Mouse (Mus musculus) kidney, adult 9 months (tissue): ENCODE measurements around the gene Gucy2g.

Experiments used
- DNase-seq: peaks from one replicate; pipeline ENCODE4 v3.0.0; 2022

The Gucy2g gene

DNA sequence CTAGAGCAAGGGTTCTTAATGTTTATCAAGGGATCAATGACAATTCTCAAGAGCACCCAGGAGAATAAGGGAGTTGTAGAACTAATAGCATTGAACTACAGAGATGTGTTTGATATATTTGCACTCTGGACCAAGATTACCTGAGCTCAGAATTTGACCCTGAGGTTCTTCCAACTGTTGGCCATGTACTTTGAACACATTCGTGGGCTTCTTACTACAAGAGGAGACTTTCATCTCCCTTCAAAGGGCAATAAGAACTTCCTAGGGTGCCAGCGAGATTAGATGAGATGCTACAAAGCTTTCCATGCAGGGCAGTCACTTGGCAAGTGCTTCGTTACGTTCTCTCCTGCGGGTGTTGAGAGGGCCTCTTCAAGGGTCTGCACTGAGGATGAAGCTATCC is 6.5 kb upstream of the Gucy2g start:
- no peak for DNase-seq

DNA sequence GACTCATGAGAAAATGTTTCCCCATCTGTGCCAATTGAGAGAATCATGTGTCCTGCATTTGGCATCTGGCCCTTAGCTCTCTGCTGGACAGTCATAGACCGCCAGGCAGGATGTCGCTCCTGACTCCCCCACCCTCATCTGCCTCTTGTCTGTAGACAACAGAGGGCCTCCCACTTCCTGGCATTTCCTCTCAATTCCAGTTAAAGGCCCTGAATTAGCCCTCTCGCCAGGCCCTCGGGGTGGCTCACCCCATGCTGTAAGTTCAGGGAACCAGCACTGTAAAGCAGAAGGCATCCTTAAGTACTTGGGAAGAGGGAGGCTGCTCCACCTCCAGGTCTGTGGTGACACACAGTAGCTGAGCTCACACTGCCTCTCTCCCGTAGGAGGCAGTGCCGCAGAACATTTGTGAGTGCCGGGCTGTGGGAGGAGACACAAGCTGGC is 3.8 kb upstream of the Gucy2g start:
- peak; percentile 73 for DNase-seq

DNA sequence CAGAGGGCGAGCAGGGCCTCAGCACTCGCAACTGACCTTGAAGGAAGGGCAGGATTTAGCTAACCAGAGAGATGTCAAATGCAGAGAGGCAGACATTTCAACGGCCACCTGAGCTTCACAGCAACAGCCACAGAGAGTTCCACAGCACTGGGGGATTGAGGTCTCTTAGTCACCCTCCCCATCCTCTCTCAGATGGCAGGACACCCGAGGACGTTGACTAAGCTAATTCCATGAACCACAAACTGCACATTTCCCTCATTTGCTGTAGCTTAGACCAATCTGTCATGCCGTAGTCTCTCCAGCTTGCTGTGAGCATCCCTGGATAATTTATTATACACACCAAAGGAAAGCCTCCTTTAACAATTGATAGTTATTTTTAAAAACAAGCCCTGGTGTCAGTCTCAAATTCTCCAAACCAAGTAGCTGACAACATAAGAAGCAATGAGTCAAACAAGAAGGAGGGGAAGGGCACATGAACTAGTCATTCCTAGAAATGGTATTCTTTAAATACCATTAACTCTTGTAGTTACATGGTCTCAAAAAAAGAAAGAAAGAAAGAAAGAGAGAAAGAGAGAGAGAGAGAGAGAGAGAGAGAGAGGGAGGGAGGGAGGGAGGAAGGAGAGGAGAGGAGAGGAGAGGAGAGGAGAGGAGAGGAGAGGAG is 1.1 kb downstream of the Gucy2g start:
- no peak for DNase-seq

GRCm38 (mm10) chr19:55236564-55236963 is 4.5 kb downstream of the Gucy2g start:
- DNase-seq = no peak

GRCm38 (mm10) chr19:55236026-55236425 is 5.0 kb downstream of the Gucy2g start:
- peak; percentile 75 for DNase-seq

DNA sequence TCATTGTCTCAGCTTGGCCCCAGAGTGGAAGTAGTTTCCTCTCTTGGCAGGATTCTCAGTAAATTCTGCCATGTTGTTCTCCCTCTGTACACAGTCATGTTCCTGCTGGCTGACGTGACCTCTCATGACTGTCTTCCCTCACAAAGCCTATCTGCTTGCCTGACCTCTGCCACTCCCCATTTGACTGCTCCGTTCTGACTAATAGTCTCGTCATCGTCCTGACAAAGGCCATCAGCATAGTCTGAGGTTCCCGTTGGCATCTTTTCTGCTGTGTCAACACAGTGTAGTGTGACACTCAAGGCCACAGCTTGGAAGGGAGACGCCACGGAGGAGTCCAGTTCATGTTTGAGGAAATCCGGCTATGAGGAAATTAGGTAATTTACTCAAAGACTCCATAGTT is 8.9 kb downstream of the Gucy2g start:
- no peak for DNase-seq

GRCm38 (mm10) chr19:55231081-55231480 is 10.0 kb downstream of the Gucy2g start:
- DNase-seq = no peak

GRCm38 (mm10) chr19:55227135-55227534 is 13.9 kb downstream of the Gucy2g start:
- no peak for DNase-seq

DNA sequence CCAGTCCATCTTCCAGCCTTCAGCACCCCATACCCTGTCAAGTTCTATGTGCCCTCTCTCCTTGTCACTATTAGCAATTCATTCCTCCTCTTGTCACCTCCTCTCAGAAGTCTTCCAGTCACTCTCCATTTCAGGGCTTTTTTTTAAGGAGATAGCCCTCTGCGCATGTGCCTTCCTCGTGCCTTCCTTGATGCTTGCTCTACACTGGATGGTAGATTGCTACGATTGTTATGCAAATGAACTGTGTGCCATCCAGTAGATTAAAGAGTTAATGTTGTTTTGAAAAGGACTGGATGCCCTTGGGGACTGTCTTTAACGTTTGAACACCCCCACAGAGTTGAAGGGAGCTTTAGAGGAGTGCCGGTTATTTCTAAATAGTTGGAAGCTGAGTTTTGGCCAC is 14.4 kb downstream of the Gucy2g start:
- no peak for DNase-seq

GRCm38 (mm10) chr19:55222268-55222667 is 18.8 kb downstream of the Gucy2g start:
- no peak for DNase-seq

- DNase-seq = no peak
These were observed 19.8 kb downstream of the Gucy2g start for GRCm38 (mm10) chr19:55221208-55221607.

GRCm38 (mm10) chr19:55219359-55219758 is 21.7 kb downstream of the Gucy2g start:
- peak; percentile 40 for DNase-seq

GRCm38 (mm10) chr19:55218741-55219221 is 22.3 kb downstream of the Gucy2g start:
- DNase-seq = peak; percentile 25

DNA sequence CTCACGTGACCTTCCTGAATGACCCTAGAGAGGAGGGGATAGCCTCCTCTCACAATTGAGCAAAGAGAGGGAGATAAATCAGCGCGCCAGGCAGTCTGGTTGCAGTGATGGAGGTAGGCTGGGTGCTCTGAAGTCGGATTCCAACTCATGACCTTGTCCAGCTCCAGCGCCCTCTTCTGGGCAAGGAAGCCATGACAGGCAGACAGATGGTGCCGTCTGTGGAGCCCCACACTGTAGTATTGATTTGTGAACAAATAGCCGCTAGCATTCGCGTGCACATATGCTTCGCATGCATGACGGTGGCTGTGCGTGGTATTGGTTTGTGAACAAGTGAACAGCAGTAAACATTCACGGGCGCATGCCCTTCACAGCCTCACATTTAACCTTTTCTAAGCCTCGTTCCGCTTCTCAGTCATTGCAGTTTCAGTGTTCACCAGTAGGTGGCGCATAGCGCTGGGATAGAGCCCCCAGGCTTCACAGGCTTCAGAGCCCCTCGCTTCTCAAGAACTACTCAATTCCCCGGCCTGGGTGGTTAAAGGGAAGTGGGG is 22.8 kb downstream of the Gucy2g start:
- DNase-seq = peak; percentile 90

- no peak for DNase-seq
These were observed 23.7 kb downstream of the Gucy2g start for GRCm38 (mm10) chr19:55217365-55217764.

- DNase-seq = no peak
These were observed 24.2 kb downstream of the Gucy2g start for GRCm38 (mm10) chr19:55216876-55217275.

DNA sequence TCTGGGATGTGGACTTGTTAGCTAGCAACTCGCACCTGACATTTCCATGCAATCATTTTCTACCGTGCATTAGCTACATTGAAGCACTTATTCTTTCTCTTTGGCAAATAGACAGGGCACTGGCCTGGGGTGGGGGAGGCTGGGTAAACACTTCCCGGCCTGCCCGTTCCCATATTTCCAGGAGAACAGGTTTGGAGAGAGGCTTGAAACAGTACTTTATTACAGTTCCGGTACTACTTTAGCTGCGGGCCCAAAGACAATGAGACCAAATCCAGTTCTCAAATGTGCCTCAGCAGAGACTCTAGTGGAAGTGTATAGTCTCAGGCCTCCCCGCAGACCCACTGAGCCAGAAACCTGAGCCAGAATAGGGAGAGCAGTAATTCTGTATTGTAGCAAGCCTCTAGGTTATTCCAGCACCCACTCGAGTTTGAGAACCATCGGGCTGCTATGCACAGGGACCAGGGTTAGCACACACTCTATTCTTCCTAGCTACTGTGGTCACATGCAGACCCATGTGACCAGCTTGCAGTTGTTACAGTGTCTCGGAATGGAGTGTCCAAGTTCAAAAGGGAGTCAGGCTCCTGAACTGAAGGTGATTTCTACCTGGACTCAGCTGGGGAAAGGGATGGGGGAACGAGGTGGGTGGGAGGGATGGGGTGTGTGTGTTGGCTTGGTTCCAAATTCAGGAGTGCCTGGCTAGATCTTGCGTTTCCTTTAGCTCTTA is 27.3 kb downstream of the Gucy2g start:
- DNase-seq = no peak

- DNase-seq = no peak
These were observed 29.3 kb downstream of the Gucy2g start for GRCm38 (mm10) chr19:55211698-55212097.

DNA sequence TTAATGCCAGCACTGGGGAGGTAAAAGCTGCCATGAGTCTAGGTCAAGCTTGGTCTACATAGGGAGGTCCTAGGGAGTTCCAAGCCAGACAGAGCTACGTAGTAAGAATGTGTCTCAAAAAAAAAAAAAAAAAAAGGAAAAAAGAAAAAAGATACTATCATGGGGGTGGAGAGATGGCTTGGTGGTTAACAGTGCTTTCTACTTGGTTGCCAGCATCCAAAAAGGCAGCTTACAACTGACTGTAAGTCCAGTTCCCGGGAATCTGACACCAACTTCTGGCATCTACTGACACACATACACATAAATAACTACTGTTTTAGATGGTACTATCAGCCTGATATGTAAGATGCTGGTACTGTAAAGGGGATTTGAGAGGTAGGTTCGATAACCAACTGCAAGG is 32.0 kb downstream of the Gucy2g start:
- DNase-seq = no peak

- no peak for DNase-seq
These were observed 32.4 kb downstream of the Gucy2g start for GRCm38 (mm10) chr19:55208654-55209053.

DNA sequence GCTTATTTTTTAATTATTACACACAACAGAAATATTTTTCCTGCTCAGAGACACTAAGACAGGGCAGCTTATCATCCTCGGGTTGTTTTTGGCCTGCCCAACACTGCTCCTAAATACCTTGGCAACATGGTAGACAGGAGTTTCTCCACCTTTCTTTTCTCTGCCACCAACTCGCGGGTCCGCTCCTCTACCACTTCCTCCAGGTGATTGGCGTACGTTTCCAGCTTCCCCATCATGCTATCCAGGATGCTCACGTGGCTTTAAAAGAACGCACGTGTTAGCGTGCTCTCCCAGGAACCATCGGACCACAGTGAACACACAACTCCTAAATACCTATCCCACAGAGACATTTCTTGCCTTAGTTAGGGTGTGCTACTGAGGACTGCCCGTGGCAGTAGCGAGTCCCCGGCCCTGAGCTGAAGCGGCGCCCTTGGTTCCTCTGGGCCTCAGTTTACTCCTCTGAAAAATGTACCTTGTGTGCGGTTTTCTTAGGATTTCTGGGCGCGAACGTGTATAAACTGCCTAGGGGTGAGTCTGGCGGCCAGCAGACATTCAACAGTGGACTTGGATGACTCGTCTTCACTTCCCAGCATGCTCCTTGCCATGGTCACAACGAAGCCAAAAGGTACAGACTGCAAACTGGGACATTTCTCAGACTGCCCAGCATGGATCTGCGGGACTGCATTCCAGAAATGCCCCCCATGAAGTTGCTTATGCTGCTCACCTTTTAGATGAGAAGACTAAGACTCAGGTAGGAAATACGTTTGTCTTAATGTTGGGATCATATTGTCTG is 33.1 kb downstream of the Gucy2g start:
- no peak for DNase-seq

GRCm38 (mm10) chr19:55207205-55207604 is 33.8 kb downstream of the Gucy2g start:
- no peak for DNase-seq

DNA sequence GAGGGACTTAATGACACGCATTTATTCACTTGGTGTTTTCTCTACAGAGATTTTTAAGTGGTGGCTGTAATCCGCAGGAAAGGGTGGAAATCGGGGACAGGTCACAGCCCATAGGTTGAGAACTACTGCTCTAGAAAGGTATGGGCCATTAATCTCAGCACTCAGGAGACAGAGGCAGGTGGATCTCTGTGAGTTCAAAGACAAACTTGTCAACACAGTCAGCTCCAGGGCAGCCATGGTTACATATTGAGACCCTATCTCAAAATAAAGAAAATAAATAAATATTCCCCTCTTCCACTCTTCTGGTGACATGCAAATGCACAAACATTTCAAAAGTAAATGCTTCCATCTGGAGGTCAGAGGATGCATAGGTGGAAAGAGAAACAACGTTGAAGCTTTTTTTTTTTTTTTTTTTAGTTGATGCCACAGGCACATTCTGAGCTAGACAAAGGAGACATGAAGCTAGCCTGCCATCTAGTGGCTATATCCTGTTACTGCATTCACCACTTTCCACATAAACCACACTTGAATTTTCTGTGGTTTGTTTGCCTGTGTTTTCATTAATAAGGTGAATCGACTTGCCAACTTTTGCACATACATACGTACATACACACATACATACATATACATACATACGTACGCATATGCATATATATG is 34.4 kb downstream of the Gucy2g start:
- peak; percentile 71 for DNase-seq
